Mouse (Mus musculus): Measurements from ENCODE around the gene Llgl1. TPM values are rescaled to one million over a fixed set of nuclear protein-coding genes. Genes with fewer than 3 reads are reported as not detected.
A peak's percentile ranks its signal among the peaks of the same experiment; 100 is the strongest.

The Llgl1 gene
- polyA plus RNA-seq, 1 experiment from 2014 or later: 53.8 TPM

Small RNA genes within 50 kb of the gene (microRNA-seq; reads per million reads assigned to microRNA genes)
- gene Mir5100: 1.6 reads per million, percentile 19 among the genes with 10 or more reads in this experiment

Other genes starting within 250 kb of the Llgl1 start
- 110 and 113 TPM in 2 replicates for gene Drg2, start 245.1 kb upstream of the Llgl1 start, polyA plus RNA-seq (2014; fragmentation: Nextera tagmentation; extraction: Ambion mirVana)
- gene Myo15, start 230.4 kb upstream of the Llgl1 start, polyA plus RNA-seq (2014; fragmentation: Nextera tagmentation; extraction: Ambion mirVana): 0.07 and 0.32 TPM in 2 replicates
- gene Alkbh5, start 163.3 kb upstream of the Llgl1 start, polyA plus RNA-seq (2014; fragmentation: Nextera tagmentation; extraction: Ambion mirVana): 35.4 and 36.2 TPM in 2 replicates
- gene Flii, start 27.5 kb downstream of the Llgl1 start, polyA plus RNA-seq (2014; fragmentation: Nextera tagmentation; extraction: Ambion mirVana): 87.2 and 91.8 TPM in 2 replicates
- 11.4 and 11.8 TPM in 2 replicates for gene Mief2, start 28.7 kb downstream of the Llgl1 start, polyA plus RNA-seq (2014; fragmentation: Nextera tagmentation; extraction: Ambion mirVana)
- 13.4 and 16.1 TPM in 2 replicates for gene Top3a, start 77.6 kb downstream of the Llgl1 start, polyA plus RNA-seq (2014; fragmentation: Nextera tagmentation; extraction: Ambion mirVana)
- gene Smcr8, start 77.8 kb downstream of the Llgl1 start, polyA plus RNA-seq (2014; fragmentation: Nextera tagmentation; extraction: Ambion mirVana): 8.2 and 9.2 TPM in 2 replicates
- 94.7 and 102 TPM in 2 replicates for gene Shmt1, start 112.0 kb downstream of the Llgl1 start, polyA plus RNA-seq (2014; fragmentation: Nextera tagmentation; extraction: Ambion mirVana)
- gene Dhrs7b, start 130.9 kb downstream of the Llgl1 start, polyA plus RNA-seq (2014; fragmentation: Nextera tagmentation; extraction: Ambion mirVana): 49.4 and 50.3 TPM in 2 replicates
- 73.9 and 81.6 TPM in 2 replicates for gene Tmem11, start 179.5 kb downstream of the Llgl1 start, polyA plus RNA-seq (2014; fragmentation: Nextera tagmentation; extraction: Ambion mirVana)
- gene Natd1, start 215.0 kb downstream of the Llgl1 start, polyA plus RNA-seq (2014; fragmentation: Nextera tagmentation; extraction: Ambion mirVana): 15.4 and 16.8 TPM in 2 replicates
- 91.7 and 94.5 TPM in 2 replicates for gene Map2k3, start 232.3 kb downstream of the Llgl1 start, polyA plus RNA-seq (2014; fragmentation: Nextera tagmentation; extraction: Ambion mirVana)